Mouse (Mus musculus): ENCODE measurements around the gene Serpina7. TPM values are rescaled to one million over a fixed set of nuclear protein-coding genes. Genes with fewer than 3 reads are reported as not detected.

Gene Serpina7
- polyA plus RNA-seq (2017; shearing (Covaris generic)) = not detected

DNA sequence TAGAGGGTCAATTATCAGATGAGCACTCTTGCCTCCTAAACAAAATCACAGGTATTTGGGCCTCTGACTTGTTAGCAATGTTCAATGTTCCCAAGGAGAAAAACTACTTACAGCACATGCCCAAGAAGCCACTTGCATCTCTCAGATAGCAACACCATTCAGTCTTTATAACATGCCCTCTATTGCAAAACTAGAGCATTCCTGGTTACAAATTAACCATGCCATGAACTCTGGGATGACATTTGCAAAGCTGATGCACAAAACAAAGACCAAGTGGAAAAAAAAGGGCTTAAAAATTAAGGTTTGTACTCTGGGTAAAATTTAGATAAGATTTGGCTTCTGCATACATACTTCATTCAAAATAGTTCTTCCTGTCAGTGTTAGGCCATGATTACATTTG is at the start of gene Serpina7:
TSS of gene Serpina7 (minus strand) at position 160 of the 400 bp plus-strand sequence.

DNA sequence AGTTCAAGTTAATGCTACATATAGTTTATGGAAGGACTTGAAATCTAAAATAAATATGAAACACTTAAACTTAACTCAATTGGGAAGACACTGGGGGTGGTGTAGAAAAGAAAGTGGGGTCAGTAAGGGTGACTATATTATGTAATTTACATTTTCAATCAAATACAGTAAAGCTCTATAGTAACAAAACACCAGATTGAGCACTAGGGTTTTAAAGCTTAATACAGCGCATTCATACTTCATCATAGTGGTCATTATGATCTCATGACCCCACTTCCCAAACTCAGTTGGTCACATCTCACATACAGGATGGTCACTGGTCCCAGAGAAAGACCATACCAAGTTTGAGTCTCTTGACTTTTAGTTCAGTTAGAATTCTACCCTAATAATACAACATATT is 907 bp upstream of the Serpina7 start, which contains the start of gene 4930513O06Rik:
TSS of gene 4930513O06Rik (plus strand) at position 301 of the 400 bp plus-strand sequence.

Other genes with a start within 250 kb of the Serpina7 start
- gene Nrk, start 170.8 kb downstream of the Serpina7 start, polyA plus RNA-seq (2017; shearing (Covaris generic)) = under 1 TPM in 1 of 2 experiments, not detected in 1; 0.02 TPM
- not detected for gene 4930513O06Rik, start 1.0 kb upstream of the Serpina7 start, polyA plus RNA-seq (2017; shearing (Covaris generic))
- gene 4933428M09Rik, start 94.0 kb upstream of the Serpina7 start, polyA plus RNA-seq (2017; shearing (Covaris generic)) = not detected
- not detected for gene Mum1l1, start 124.8 kb upstream of the Serpina7 start, polyA plus RNA-seq (2017; shearing (Covaris generic))
- gene Trap1a, start 248.4 kb upstream of the Serpina7 start, polyA plus RNA-seq (2017; shearing (Covaris generic)) = not detected